9 mouse cellular contexts compared by ENCODE assay signal in genomic region chr4:33735442-33735966, GRCm38 (mm10).
DNase-seq lines count a peak whose midpoint lies in the region; ATAC-seq and TF ChIP-seq lines count a peak whose summit lies in the region.
"Had no signal": no experiment of that assay in that cellular context is flagged by ENCODE, and none has a peak within 500 bp of the region (broad histone marks: within the 10 kb centered on the region; RNA-seq: fewer than 3 reads in every experiment).

No protein-coding gene starts in this region.

- no peaks in the 10 kb centered on the region for H3K9me3 ChIP-seq in hindbrain, embryonic 10.5 days
- no peaks in the 10 kb centered on the region for H3K9me3 ChIP-seq in hindbrain, embryonic 12.5 days (replicated peaks)
- no peaks in the 10 kb centered on the region for H3K9me3 ChIP-seq in stomach, embryonic 14.5 days (ENCODE audit: control insufficient read depth, low read depth, low read length)
- no peaks in the 10 kb centered on the region for H3K9me3 ChIP-seq in stomach, postnatal 0 days (ENCODE audit: control insufficient read depth, low read length)
- no peaks in the 10 kb centered on the region for H3K9me3 ChIP-seq in hindbrain, postnatal 0 days (ENCODE audit: low read length)
- H3K9me3 ChIP-seq: limb, embryonic 15.5 days had no signal

- DNase-seq in hindbrain, embryonic 10.5 days (ENCODE audit: low spot score) = no peak
- DNase-seq in stomach, postnatal 0 days (ENCODE audit: low spot score) = no peak
- peak; percentile 15 for DNase-seq in hindbrain, postnatal 0 days (ENCODE audit: low spot score)
- DNase-seq in thymus, adult 18-20 months = no peak
- DNase-seq in spleen, postnatal 14 days (ENCODE audit: low spot score in 2 of 2) = no peak

- peaks cover 15% of the 10 kb centered on the region for H3K4me1 ChIP-seq in hindbrain, embryonic 10.5 days (replicated peaks)
- H3K4me1 ChIP-seq in hindbrain, embryonic 12.5 days = peaks cover 7% of the 10 kb centered on the region
- 0 out of 2 replicates have a peak, but pooled peaks cover 2% of the 10 kb centered on the region for H3K4me1 ChIP-seq in stomach, embryonic 14.5 days (ENCODE audit: control insufficient read depth, insufficient read depth, low read length)
- H3K4me1 ChIP-seq in stomach, postnatal 0 days (replicated peaks; ENCODE audit: control insufficient read depth, insufficient read depth) = no peaks in the 10 kb centered on the region
- H3K4me1 ChIP-seq in hindbrain, postnatal 0 days (ENCODE audit: insufficient read depth, low read length) = 0 out of 2 replicates have a peak, but pooled peaks cover 5% of the 10 kb centered on the region

- TF ChIP-seq CTCF in stomach, postnatal 0 days (IDR thresholded peaks at IDR 0.05; ENCODE audit: low read depth) = no peak
- no peak for TF ChIP-seq CTCF in hindbrain, postnatal 0 days (IDR thresholded peaks at IDR 0.05; ENCODE audit: low read depth)

- no peak overlapping the region for H3K4me3 ChIP-seq in hindbrain, embryonic 10.5 days
- no peak overlapping the region for H3K4me3 ChIP-seq in hindbrain, embryonic 12.5 days
- no peak overlapping the region for H3K4me3 ChIP-seq in stomach, embryonic 14.5 days (ENCODE audit: low read depth, low read length)
- H3K4me3 ChIP-seq in stomach, postnatal 0 days (ENCODE audit: low read depth, low read length) = no peak overlapping the region
- no peak overlapping the region for H3K4me3 ChIP-seq in hindbrain, postnatal 0 days (ENCODE audit: low read length)
- H3K4me3 ChIP-seq: limb, embryonic 15.5 days had no signal

- no peak overlapping the region for H3K9ac ChIP-seq in hindbrain, embryonic 12.5 days
- H3K9ac ChIP-seq in stomach, embryonic 14.5 days (replicated peaks; ENCODE audit: low read depth, low read length) = no peak overlapping the region
- H3K9ac ChIP-seq in stomach, postnatal 0 days (ENCODE audit: low read length) = no peak overlapping the region
- no peak overlapping the region for H3K9ac ChIP-seq in hindbrain, postnatal 0 days (replicated peaks; ENCODE audit: low read length)
- H3K9ac ChIP-seq: limb, embryonic 15.5 days had no signal

- no peaks in the 10 kb centered on the region for H3K36me3 ChIP-seq in hindbrain, embryonic 10.5 days
- no peaks in the 10 kb centered on the region for H3K36me3 ChIP-seq in hindbrain, embryonic 12.5 days
- no peaks in the 10 kb centered on the region for H3K36me3 ChIP-seq in stomach, embryonic 14.5 days (ENCODE audit: control insufficient read depth, insufficient read depth, low read length)
- no peaks in the 10 kb centered on the region for H3K36me3 ChIP-seq in stomach, postnatal 0 days (ENCODE audit: control insufficient read depth, insufficient read depth, low read length)
- H3K36me3 ChIP-seq in hindbrain, postnatal 0 days (ENCODE audit: insufficient read depth, low read length) = no peaks in the 10 kb centered on the region
- H3K36me3 ChIP-seq: limb, embryonic 15.5 days had no signal

- no peaks in the 10 kb centered on the region for H3K27me3 ChIP-seq in hindbrain, embryonic 10.5 days (ENCODE audit: insufficient read depth, poor library complexity, severe bottlenecking)
- H3K27me3 ChIP-seq in hindbrain, embryonic 12.5 days = no peaks in the 10 kb centered on the region
- H3K27me3 ChIP-seq in stomach, embryonic 14.5 days (ENCODE audit: control insufficient read depth, insufficient read depth, low read length) = no peaks in the 10 kb centered on the region
- no peaks in the 10 kb centered on the region for H3K27me3 ChIP-seq in stomach, postnatal 0 days (ENCODE audit: control insufficient read depth, insufficient read depth, low read length)
- H3K27me3 ChIP-seq in hindbrain, postnatal 0 days (ENCODE audit: insufficient read depth, low read length) = no peaks in the 10 kb centered on the region
- H3K27me3 ChIP-seq: limb, embryonic 15.5 days had no signal

- ATAC-seq in hindbrain, embryonic 12.5 days (ENCODE audit: low FRiP score) = no peak
- no peak for ATAC-seq in stomach, embryonic 14.5 days (ENCODE audit: insufficient number of reproducible peaks, insufficient read depth, low FRiP score, low read depth)
- no peak for ATAC-seq in stomach, postnatal 0 days (ENCODE audit: low FRiP score, low TSS enrichment)
- ATAC-seq in hindbrain, postnatal 0 days = no peak
- ATAC-seq in CD4-positive, CD25-positive, alpha-beta regulatory T cell, adult 4 months = no peak

- no peak for TF ChIP-seq EP300 in stomach, postnatal 0 days (optimal IDR thresholded peaks at IDR 0.05)

- 53% methylated on average over 3 of the region's 3 CpGs for WGBS in hindbrain, embryonic 10.5 days
- WGBS in hindbrain, embryonic 12.5 days = 42% methylated on average over 3 of the region's 3 CpGs
- WGBS in stomach, embryonic 14.5 days = 56% methylated on average over 3 of the region's 3 CpGs
- WGBS in stomach, postnatal 0 days = 51% methylated on average over 3 of the region's 3 CpGs
- 25% methylated on average over 3 of the region's 3 CpGs for WGBS in hindbrain, postnatal 0 days

- peak overlapping the region; percentile 13 for H3K27ac ChIP-seq in hindbrain, embryonic 10.5 days
- H3K27ac ChIP-seq in hindbrain, embryonic 12.5 days = no peak overlapping the region
- H3K27ac ChIP-seq in stomach, embryonic 14.5 days (ENCODE audit: low read length) = 0 out of 2 replicates have a peak overlapping the region, but pooled peaks have one; percentile 4
- no peak overlapping the region for H3K27ac ChIP-seq in stomach, postnatal 0 days (replicated peaks)
- peak overlapping the region; percentile 34; the same call in 1 of the 2 replicates for H3K27ac ChIP-seq in hindbrain, postnatal 0 days
- H3K27ac ChIP-seq: limb, embryonic 15.5 days had no signal

- no peak overlapping the region for H3K4me2 ChIP-seq in hindbrain, embryonic 12.5 days (replicated peaks)
- H3K4me2 ChIP-seq in stomach, embryonic 14.5 days (replicated peaks; ENCODE audit: low read depth, low read length) = no peak overlapping the region
- H3K4me2 ChIP-seq in stomach, postnatal 0 days (replicated peaks; ENCODE audit: low read depth) = no peak overlapping the region
- H3K4me2 ChIP-seq in hindbrain, postnatal 0 days (ENCODE audit: low read depth, low read length) = no peak overlapping the region
- H3K4me2 ChIP-seq: limb, embryonic 15.5 days had no signal

Comparison
In these comparisons a context has a peak if more than half of its experiments do, and no peak if none do; other contexts are left out.
1. H3K27ac ChIP-seq: peak in hindbrain, embryonic 10.5 days (single experiment), stomach, embryonic 14.5 days (single experiment) and hindbrain, postnatal 0 days (single experiment); none in hindbrain, embryonic 12.5 days (single experiment) and stomach, postnatal 0 days (single experiment).